Mouse (Mus musculus): Measurements from ENCODE around the gene Ube2h. TPM values are rescaled to one million over a fixed set of nuclear protein-coding genes. Genes with fewer than 3 reads are reported as not detected.
A peak's percentile ranks its signal among the peaks of the same experiment; 100 is the strongest.

Gene Ube2h
- polyA plus RNA-seq, 1 experiment: 69.7 TPM

- H3K4me3 ChIP-seq (ENCODE audit: extremely low read depth, insufficient read depth, insufficient read length): peak overlapping the region; percentile 45
- TF ChIP-seq POLR2A (IDR thresholded peaks at IDR 0.05; ENCODE audit: low read depth, low read length) (peak; percentile 9; the same call in 1 of the 2 replicates), CTCF (IDR thresholded peaks at IDR 0.05; ENCODE audit: extremely low read depth, insufficient read depth, insufficient read length, insufficient replicate concordance) (no peak)
- no peaks in the 10 kb centered on the region for H3K27me3 ChIP-seq (ENCODE audit: control insufficient read depth, insufficient read depth, low read length)
- peaks cover 1% of the 10 kb centered on the region; the same call in 1 of the 2 replicates for H3K36me3 ChIP-seq (ENCODE audit: control insufficient read depth, insufficient read depth, low read length)
- peak overlapping the region; percentile 90 for H3K27ac ChIP-seq (ENCODE audit: insufficient read depth, low read length)
- peaks cover 9% of the 10 kb centered on the region for H3K4me1 ChIP-seq (ENCODE audit: control insufficient read depth, insufficient read depth, insufficient read length)
- 7% methylated on average over 5 of the region's 5 CpGs for WGBS
- peak; percentile 67 to 77 for DNase-seq (ENCODE audit: low read depth in 1 of 2, low spot score in 2 of 2)
Observed at GRCm38 (mm10) chr6:30300372-30300771, 4.0 kb downstream of the Ube2h start.

- WGBS: 87% methylated on average over 5 of the region's 5 CpGs
- no peak for DNase-seq (ENCODE audit: low read depth in 1 of 2, low spot score in 2 of 2)
- no peak for TF ChIP-seq POLR2A (IDR thresholded peaks at IDR 0.05; ENCODE audit: low read depth, low read length)
- no peak for TF ChIP-seq CTCF (IDR thresholded peaks at IDR 0.05; ENCODE audit: extremely low read depth, insufficient read depth, insufficient read length, insufficient replicate concordance)
- H3K27me3 ChIP-seq (ENCODE audit: control insufficient read depth, insufficient read depth, low read length): no peaks in the 10 kb centered on the region
- H3K4me1 ChIP-seq (ENCODE audit: control insufficient read depth, insufficient read depth, insufficient read length): peaks cover 9% of the 10 kb centered on the region
- peaks cover 1% of the 10 kb centered on the region; the same call in 1 of the 2 replicates for H3K36me3 ChIP-seq (ENCODE audit: control insufficient read depth, insufficient read depth, low read length)
- H3K27ac ChIP-seq (ENCODE audit: insufficient read depth, low read length): no peak overlapping the region
- no peak overlapping the region for H3K4me3 ChIP-seq (ENCODE audit: extremely low read depth, insufficient read depth, insufficient read length)
Observed at GRCm38 (mm10) chr6:30299683-30300082, 4.7 kb downstream of the Ube2h start.

GRCm38 (mm10) chr6:30299116-30299515 is 5.2 kb downstream of the Ube2h start:
- WGBS: 61% methylated on average over 1 of the region's 1 CpGs
- Histone ChIP-seq H3K27me3 (ENCODE audit: control insufficient read depth, insufficient read depth, low read length) (no peaks in the 10 kb centered on the region), H3K27ac (ENCODE audit: insufficient read depth, low read length) (no peak overlapping the region)

GRCm38 (mm10) chr6:30292579-30292978 is 11.8 kb downstream of the Ube2h start:
- TF ChIP-seq CTCF (IDR thresholded peaks at IDR 0.05; ENCODE audit: extremely low read depth, insufficient read depth, insufficient read length, insufficient replicate concordance) (no peak), POLR2A (IDR thresholded peaks at IDR 0.05; ENCODE audit: low read depth, low read length) (no peak)
- DNase-seq (ENCODE audit: low read depth in 1 of 2, low spot score in 2 of 2): no peak
- peaks cover 6% of the 10 kb centered on the region; the same call in 1 of the 2 replicates for H3K4me1 ChIP-seq (ENCODE audit: control insufficient read depth, insufficient read depth, insufficient read length)
- peaks cover 13% of the 10 kb centered on the region for H3K36me3 ChIP-seq (ENCODE audit: control insufficient read depth, insufficient read depth, low read length)
- no peaks in the 10 kb centered on the region for H3K27me3 ChIP-seq (ENCODE audit: control insufficient read depth, insufficient read depth, low read length)
- 85% methylated on average over 2 of the region's 2 CpGs for WGBS
- H3K27ac ChIP-seq (ENCODE audit: insufficient read depth, low read length): no peak overlapping the region
- H3K4me3 ChIP-seq (ENCODE audit: extremely low read depth, insufficient read depth, insufficient read length): no peak overlapping the region

More at GRCm38 (mm10) chr6:30299116-30299515, 5.2 kb downstream of the Ube2h start:
- DNase-seq (ENCODE audit: low read depth in 1 of 2, low spot score in 2 of 2): no peak
- H3K4me1 ChIP-seq (ENCODE audit: control insufficient read depth, insufficient read depth, insufficient read length): peaks cover 9% of the 10 kb centered on the region
- H3K36me3 ChIP-seq (ENCODE audit: control insufficient read depth, insufficient read depth, low read length): peaks cover 3% of the 10 kb centered on the region
- TF ChIP-seq CTCF (IDR thresholded peaks at IDR 0.05; ENCODE audit: extremely low read depth, insufficient read depth, insufficient read length, insufficient replicate concordance) (no peak), POLR2A (IDR thresholded peaks at IDR 0.05; ENCODE audit: low read depth, low read length) (no peak)
- H3K4me3 ChIP-seq (ENCODE audit: extremely low read depth, insufficient read depth, insufficient read length): no peak overlapping the region

- Histone ChIP-seq H3K27ac (ENCODE audit: insufficient read depth, low read length) (peak overlapping the region; percentile 56), H3K27me3 (ENCODE audit: control insufficient read depth, insufficient read depth, low read length) (no peaks in the 10 kb centered on the region), H3K4me3 (ENCODE audit: extremely low read depth, insufficient read depth, insufficient read length) (no peak overlapping the region), H3K36me3 (ENCODE audit: control insufficient read depth, insufficient read depth, low read length) (peaks cover 17% of the 10 kb centered on the region), H3K4me1 (ENCODE audit: control insufficient read depth, insufficient read depth, insufficient read length) (peaks cover 19% of the 10 kb centered on the region)
- WGBS: 63% methylated on average over 6 of the region's 6 CpGs
- peak in 1 of 2 experiments; percentile 54 for DNase-seq (ENCODE audit: low read depth in 1 of 2, low spot score in 2 of 2)
- TF ChIP-seq CTCF (IDR thresholded peaks at IDR 0.05; ENCODE audit: extremely low read depth, insufficient read depth, insufficient read length, insufficient replicate concordance) (no peak), POLR2A (IDR thresholded peaks at IDR 0.05; ENCODE audit: low read depth, low read length) (no peak)
Observed at GRCm38 (mm10) chr6:30287958-30288357, 16.4 kb downstream of the Ube2h start.

GRCm38 (mm10) chr6:30286642-30287041 is 17.7 kb downstream of the Ube2h start:
- TF ChIP-seq POLR2A (IDR thresholded peaks at IDR 0.05; ENCODE audit: low read depth, low read length) (no peak), CTCF (IDR thresholded peaks at IDR 0.05; ENCODE audit: extremely low read depth, insufficient read depth, insufficient read length, insufficient replicate concordance) (no peak)
- peak overlapping the region; percentile 50 for H3K27ac ChIP-seq (ENCODE audit: insufficient read depth, low read length)
- H3K27me3 ChIP-seq (ENCODE audit: control insufficient read depth, insufficient read depth, low read length): no peaks in the 10 kb centered on the region
- peaks cover 19% of the 10 kb centered on the region for H3K4me1 ChIP-seq (ENCODE audit: control insufficient read depth, insufficient read depth, insufficient read length)
- no peak for DNase-seq (ENCODE audit: low read depth in 1 of 2, low spot score in 2 of 2)
- peaks cover 12% of the 10 kb centered on the region for H3K36me3 ChIP-seq (ENCODE audit: control insufficient read depth, insufficient read depth, low read length)
- H3K4me3 ChIP-seq (ENCODE audit: extremely low read depth, insufficient read depth, insufficient read length): no peak overlapping the region

- Histone ChIP-seq H3K4me3 (ENCODE audit: extremely low read depth, insufficient read depth, insufficient read length) (no peak overlapping the region), H3K27ac (ENCODE audit: insufficient read depth, low read length) (no peak overlapping the region), H3K36me3 (ENCODE audit: control insufficient read depth, insufficient read depth, low read length) (peaks cover 16% of the 10 kb centered on the region), H3K4me1 (ENCODE audit: control insufficient read depth, insufficient read depth, insufficient read length) (peaks cover 19% of the 10 kb centered on the region), H3K27me3 (ENCODE audit: control insufficient read depth, insufficient read depth, low read length) (no peaks in the 10 kb centered on the region)
- DNase-seq (ENCODE audit: low read depth in 1 of 2, low spot score in 2 of 2): no peak
- TF ChIP-seq CTCF (IDR thresholded peaks at IDR 0.05; ENCODE audit: extremely low read depth, insufficient read depth, insufficient read length, insufficient replicate concordance): no peak
- no peak for TF ChIP-seq POLR2A (IDR thresholded peaks at IDR 0.05; ENCODE audit: low read depth, low read length)
Observed at GRCm38 (mm10) chr6:30284177-30284576, 20.2 kb downstream of the Ube2h start.

Measured in spleen, adult 2 months (tissue).